Mouse (Mus musculus) embryonic facial prominence, embryonic 10.5 days (tissue): ENCODE data around the gene Trappc12. TPM values are rescaled to one million over a fixed set of nuclear protein-coding genes. Genes with fewer than 3 reads are reported as not detected.

Source experiments
- DNase-seq: peaks from one replicate; pipeline ENCODE4 v3.0.0-alpha.2; 2017; ENCODE audit warnings: low spot score
- H3K27ac ChIP-seq: fragments of 300-500 bp; sonication (generic); replicated peaks from 2 replicates; pipeline ENCODE4 v1.5.1; 2016; ENCODE audit warnings: mild to moderate bottlenecking
- H3K27me3 ChIP-seq: fragments of 300-500 bp; sonication (generic); replicated peaks from 2 replicates; pipeline ENCODE4 v1.6.1; 2016; ENCODE audit warnings: low read depth, mild to moderate bottlenecking; ENCODE audit not compliant: poor library complexity, severe bottlenecking
- H3K36me3 ChIP-seq: fragments of 300-500 bp; sonication (generic); replicated peaks from 2 replicates; pipeline ENCODE4 v1.6.1; 2016; ENCODE audit warnings: mild to moderate bottlenecking, moderate library complexity
- H3K4me1 ChIP-seq: fragments of 300-500 bp; sonication (generic); 2 replicates; pipeline ENCODE4 v1.6.1; 2016
- H3K4me3 ChIP-seq: fragments of 300-500 bp; sonication (generic); 2 replicates; pipeline ENCODE4 v1.5.1; 2016; ENCODE audit warnings: mild to moderate bottlenecking, moderate library complexity
- H3K9me3 ChIP-seq: fragments of 300-500 bp; sonication (generic); 2 replicates; pipeline ENCODE4 v1.6.1; 2016; ENCODE audit warnings: mild to moderate bottlenecking
- WGBS: fragments of 180-500 bp; shearing (Covaris S2); methylation state at CpG from one replicate; pipeline ENCODE4 v1.1.7; 2016; 5-methylcytosine and 5-hydroxymethylcytosine counted together
- microRNA-seq: library from miRNA; unstranded; fragments of <30 nt; microRNA quantifications from one replicate; pipeline ENCODE4, GENCODE M21; 2017
- polyA plus RNA-seq: library from polyadenylated mRNA; unstranded; fragments of >200 nt; fragmentation: Nextera tagmentation; extraction: Ambion mirVana; gene quantifications from 2 replicates; pipeline ENCODE4 v1.2.1, GENCODE M21; 2016

Trappc12 gene
- polyA plus RNA-seq, 1 experiment from 2014 or later, result 35.7 TPM

GRCm38 (mm10) chr12:28675925-28676209 lies 74.4 kb downstream of the Trappc12 start:
- Histone ChIP-seq H3K4me1 (peaks cover 20% of the 10 kb centered on the region), H3K4me3 (peak overlapping the region; percentile 64), H3K27ac (peak overlapping the region; percentile 93), H3K9me3 (no peaks in the 10 kb centered on the region), H3K36me3 (peaks cover 34% of the 10 kb centered on the region), H3K27me3 (no peaks in the 10 kb centered on the region)
- WGBS, result 69% methylated on average over 5 of the region's 5 CpGs
- no peak for DNase-seq

- 4% methylated on average over 53 of the region's 53 CpGs for WGBS
- peaks cover 20% of the 10 kb centered on the region for H3K4me1 ChIP-seq
- no peaks in the 10 kb centered on the region for H3K27me3 ChIP-seq
- H3K4me3 ChIP-seq, result peak within 1 kb of the TSS; percentile 64
- DNase-seq, result peak; percentile 93
- no peaks in the 10 kb centered on the region for H3K9me3 ChIP-seq
- H3K36me3 ChIP-seq, result peaks cover 29% of the 10 kb centered on the region
- peak within 1 kb of the TSS; percentile 93 for H3K27ac ChIP-seq
Measured at GRCm38 (mm10) chr12:28675121-28675924, 74.9 kb downstream of the Trappc12 start, which contains the start of gene Adi1. Gene Adi1 (plus strand): TSS chr12:28675231.

GRCm38 (mm10) chr12:28674038-28674720 lies 76.1 kb downstream of the Trappc12 start:
- Histone ChIP-seq H3K36me3 (peaks cover 21% of the 10 kb centered on the region), H3K9me3 (no peaks in the 10 kb centered on the region), H3K27me3 (no peaks in the 10 kb centered on the region), H3K4me3 (peak overlapping the region; percentile 64; the same call in 1 of the 2 replicates), H3K4me1 (peaks cover 20% of the 10 kb centered on the region), H3K27ac (no peak overlapping the region)
- no peak for DNase-seq
- 84% methylated on average over 10 of the region's 10 CpGs for WGBS

- peaks cover 14% of the 10 kb centered on the region for H3K4me1 ChIP-seq
- H3K27ac ChIP-seq, result peak overlapping the region; percentile 7
- peaks cover 5% of the 10 kb centered on the region; the same call in 1 of the 2 replicates for H3K36me3 ChIP-seq
- DNase-seq, result peak; percentile 25
- no peaks in the 10 kb centered on the region for H3K27me3 ChIP-seq
- H3K4me3 ChIP-seq, result no peak overlapping the region
- 37% methylated on average over 8 of the region's 8 CpGs for WGBS
- H3K9me3 ChIP-seq, result no peaks in the 10 kb centered on the region
Measured at GRCm38 (mm10) chr12:28667287-28667686, 83.0 kb downstream of the Trappc12 start.

GRCm38 (mm10) chr12:28666734-28667133 lies 83.5 kb downstream of the Trappc12 start:
- 79% methylated on average over 4 of the region's 4 CpGs for WGBS
- H3K27ac ChIP-seq, result peak overlapping the region; percentile 7; the same call in 1 of the 2 replicates
- no peak overlapping the region for H3K4me3 ChIP-seq
- no peaks in the 10 kb centered on the region for H3K9me3 ChIP-seq
- DNase-seq, result no peak
- H3K27me3 ChIP-seq, result no peaks in the 10 kb centered on the region
- peaks cover 9% of the 10 kb centered on the region; the same call in 1 of the 2 replicates for H3K36me3 ChIP-seq
- peaks cover 14% of the 10 kb centered on the region for H3K4me1 ChIP-seq

- Histone ChIP-seq H3K36me3 (peaks cover 47% of the 10 kb centered on the region), H3K27me3 (no peaks in the 10 kb centered on the region), H3K9me3 (no peaks in the 10 kb centered on the region), H3K27ac (no peak overlapping the region), H3K4me3 (no peak overlapping the region), H3K4me1 (peaks cover 10% of the 10 kb centered on the region)
- no peak for DNase-seq
- 86% methylated on average over 4 of the region's 4 CpGs for WGBS
Measured at GRCm38 (mm10) chr12:28662628-28663027, 87.6 kb downstream of the Trappc12 start.

- WGBS, result 1% methylated on average over 52 of the region's 52 CpGs
- Histone ChIP-seq H3K27me3 (0 out of 2 replicates have a peak, but pooled peaks cover 5% of the 10 kb centered on the region), H3K36me3 (peaks cover 24% of the 10 kb centered on the region), H3K9me3 (no peaks in the 10 kb centered on the region), H3K4me3 (peak within 1 kb of the TSS; percentile 91), H3K27ac (peak within 1 kb of the TSS; percentile 87), H3K4me1 (peaks cover 16% of the 10 kb centered on the region)
- DNase-seq, result peak; percentile 93
Measured at GRCm38 (mm10) chr12:28649141-28650110, 100.8 kb downstream of the Trappc12 start, which contains the start of gene Rnaseh1. Gene Rnaseh1 (plus strand): TSS chr12:28649602.

Small RNA genes lying within 50 kb of the gene (microRNA-seq; reads per million reads assigned to microRNA genes)
- gene Mir6937, result not detected

Other genes starting within 250 kb of the Trappc12 start
- 0.14 and 0.24 TPM in 2 replicates for gene Dcdc2c, start 198.1 kb downstream of the Trappc12 start, polyA plus RNA-seq
- not detected in 2 replicates for gene Allc, start 167.9 kb downstream of the Trappc12 start, polyA plus RNA-seq
- 0.10 and 0.31 TPM in 2 replicates for gene Colec11, start 127.1 kb downstream of the Trappc12 start, polyA plus RNA-seq
- gene Rps7, start 114.5 kb downstream of the Trappc12 start, polyA plus RNA-seq, result 685 and 712 TPM in 2 replicates
- 34.3 and 35.1 TPM in 2 replicates for gene Rnaseh1, start 100.9 kb downstream of the Trappc12 start, polyA plus RNA-seq
- 56.9 and 62.2 TPM in 2 replicates for gene Adi1, start 75.2 kb downstream of the Trappc12 start, polyA plus RNA-seq
- 43.4 and 44.5 TPM in 2 replicates for gene Eipr1, start 1.3 kb upstream of the Trappc12 start, polyA plus RNA-seq